Mouse (Mus musculus) embryonic facial prominence, embryonic 14.5 days (tissue): ENCODE data around the gene Tnfrsf26. TPM values are rescaled to one million over a fixed set of nuclear protein-coding genes. Genes with fewer than 3 reads are reported as not detected.
"Not testable (repeated sequence)": the region's sequence is repeated elsewhere in the genome, so short reads cannot be mapped to it uniquely, and the experiment has no call there.

Source experiments
- ATAC-seq: fragments of 200-750 bp; cut with Nextera tagmentation; 2 replicates; pipeline ENCODE4 v1.8.0; 2017; ENCODE audit warnings: low read depth, moderate number of reproducible peaks, moderate TSS enrichment
- DNase-seq: peaks from one replicate; pipeline ENCODE4 v3.0.0-alpha.2; 2015; ENCODE audit warnings: low spot score
- H3K27ac ChIP-seq: fragments of 300-500 bp; sonication (generic); replicated peaks from 2 replicates; pipeline ENCODE4 v1.5.1; 2014; ENCODE audit warnings: low read depth, mild to moderate bottlenecking, low read length, moderate library complexity
- H3K27me3 ChIP-seq: fragments of 300-500 bp; sonication (generic); replicated peaks from 2 replicates; pipeline ENCODE4 v1.6.1; 2014; ENCODE audit warnings: low read length; ENCODE audit not compliant: control insufficient read depth, insufficient read depth
- H3K36me3 ChIP-seq: fragments of 300-500 bp; sonication (generic); 2 replicates; pipeline ENCODE4 v1.6.1; 2014; ENCODE audit warnings: low read length, mixed read lengths; ENCODE audit not compliant: control insufficient read depth, insufficient read depth
- H3K4me1 ChIP-seq: fragments of 300-500 bp; sonication (generic); 2 replicates; pipeline ENCODE4 v1.6.1; 2014; ENCODE audit warnings: antibody characterized with exemption, low read length; ENCODE audit not compliant: control insufficient read depth, insufficient read depth
- H3K4me2 ChIP-seq: fragments of 300-500 bp; sonication (generic); 2 replicates; pipeline ENCODE4 v1.6.1; 2014; ENCODE audit warnings: low read depth, mild to moderate bottlenecking, low read length, moderate library complexity, mixed read lengths
- H3K4me3 ChIP-seq: fragments of 300-500 bp; sonication (generic); 2 replicates; pipeline ENCODE4 v1.5.1; 2014; ENCODE audit warnings: low read depth, mild to moderate bottlenecking, low read length
- H3K9ac ChIP-seq: fragments of 300-500 bp; sonication (generic); 2 replicates; pipeline ENCODE4 v1.6.1; 2014; ENCODE audit warnings: low read depth, mild to moderate bottlenecking, low read length, moderate library complexity, mixed read lengths
- H3K9me3 ChIP-seq: fragments of 300-500 bp; sonication (generic); 2 replicates; pipeline ENCODE4 v1.6.1; 2016; ENCODE audit warnings: low read length; ENCODE audit not compliant: control insufficient read depth
- WGBS: fragments of 180-500 bp; shearing (Covaris S2); extraction: QIAGEN DNeasy Blood & Tissue Kit; methylation state at CpG from one replicate; pipeline ENCODE4 v1.1.7; 2014; 5-methylcytosine and 5-hydroxymethylcytosine counted together
- polyA plus RNA-seq: library from polyadenylated mRNA; unstranded; fragments of >200 nt; fragmentation: Nextera tagmentation; extraction: Ambion mirVana; gene quantifications from 2 replicates; pipeline ENCODE4 v1.2.1, GENCODE M21; 2014

Tnfrsf26 gene
- polyA plus RNA-seq: 0.53 and 0.63 TPM in 2 replicates

GRCm38 (mm10) chr7:143628540-143628939, at the start of gene Tnfrsf26:
TSS of gene Tnfrsf26 (minus strand) at chr7:143628722.
- Histone ChIP-seq H3K9me3 (no peaks in the 10 kb centered on the region), H3K4me1 (no peaks in the 10 kb centered on the region), H3K4me2 (no peak within 1 kb of the TSS), H3K4me3 (no peak within 1 kb of the TSS), H3K36me3 (no peaks in the 10 kb centered on the region), H3K9ac (no peak within 1 kb of the TSS), H3K27ac (no peak within 1 kb of the TSS), H3K27me3 (no peaks in the 10 kb centered on the region)
- WGBS: 90% methylated on average over 1 of the region's 1 CpGs
- DNase-seq (no peak), ATAC-seq (no peak)

DNA sequence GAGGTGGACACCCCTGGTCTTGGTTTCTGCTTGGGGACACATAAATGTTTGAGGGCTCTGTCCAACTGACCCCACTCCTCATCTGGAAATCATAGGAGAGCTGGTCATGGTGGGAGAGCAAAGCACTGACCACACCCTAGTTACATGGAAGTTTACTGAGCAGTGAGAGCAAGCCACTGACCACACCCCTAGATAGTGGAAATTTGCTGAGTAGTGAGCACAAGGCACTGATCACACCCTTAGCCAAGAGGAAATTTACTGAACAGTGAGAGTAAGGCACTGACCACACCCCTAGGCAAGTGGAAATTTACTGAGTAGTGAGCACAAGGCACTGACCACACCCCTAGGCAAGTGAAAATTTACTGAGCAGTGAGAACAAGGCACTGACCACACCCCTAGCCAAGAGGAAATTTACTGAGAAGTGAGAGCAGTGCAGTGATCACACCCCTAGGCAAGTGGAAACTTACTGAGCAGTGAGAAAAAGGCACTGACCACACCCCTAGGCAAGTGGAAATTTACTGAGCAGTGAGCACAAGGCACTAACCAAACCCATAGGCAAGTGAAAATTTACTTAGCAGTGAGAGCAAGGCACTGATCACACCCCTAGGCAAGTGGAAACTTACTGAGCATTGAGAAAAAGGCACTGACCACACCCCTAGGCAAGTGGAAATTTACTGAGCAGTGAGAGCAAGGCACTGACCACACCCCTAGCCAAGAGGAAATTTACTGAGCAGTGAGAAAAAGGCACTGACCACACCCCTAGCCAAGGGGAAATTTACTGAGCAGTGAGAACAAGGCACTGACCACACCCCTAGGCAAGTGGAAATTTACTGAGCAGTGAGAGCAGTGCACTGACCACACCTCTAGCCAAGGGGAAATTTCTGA, 38.1 kb upstream of the Tnfrsf26 start:
- Histone ChIP-seq H3K4me1 (no peaks in the 10 kb centered on the region), H3K4me3 (no peak overlapping the region), H3K36me3 (no peaks in the 10 kb centered on the region), H3K27ac (no peak overlapping the region), H3K27me3 (no peaks in the 10 kb centered on the region), H3K9ac (no peak overlapping the region), H3K9me3 (no peaks in the 10 kb centered on the region), H3K4me2 (no peak overlapping the region)
- ATAC-seq (no peak), DNase-seq (no peak)

DNA sequence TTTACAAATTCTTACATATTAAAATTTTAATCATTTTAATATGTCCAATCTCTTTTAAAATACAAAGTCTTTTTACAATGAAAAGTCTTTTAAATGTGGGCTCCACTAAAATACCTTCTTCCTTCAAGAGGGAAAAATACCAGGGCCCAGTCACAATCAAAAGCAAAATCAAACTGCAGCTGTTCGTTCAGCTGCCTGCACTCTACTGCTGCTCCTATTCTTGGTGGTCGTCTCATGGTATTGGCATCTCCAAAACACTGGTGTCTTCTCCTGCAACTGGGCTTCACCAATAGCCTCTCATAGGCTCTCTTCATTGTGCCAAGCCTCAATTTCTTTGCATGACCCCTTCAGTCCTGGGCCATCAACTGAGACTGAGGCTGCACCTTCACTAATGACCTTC, 34.9 kb upstream of the Tnfrsf26 start:
- no peak for ATAC-seq
- DNase-seq: peak; percentile 14
- 71% methylated on average over 2 of the region's 2 CpGs for WGBS

GRCm38 (mm10) chr7:143660797-143661196, 32.3 kb upstream of the Tnfrsf26 start:
- Histone ChIP-seq H3K4me1 (no peaks in the 10 kb centered on the region), H3K36me3 (no peaks in the 10 kb centered on the region), H3K4me3 (no peak overlapping the region), H3K9ac (no peak overlapping the region), H3K9me3 (no peaks in the 10 kb centered on the region), H3K4me2 (no peak overlapping the region), H3K27ac (no peak overlapping the region), H3K27me3 (no peaks in the 10 kb centered on the region)
- no peak for ATAC-seq
- no peak for DNase-seq

More for the DNA sequence above, 34.9 kb upstream of the Tnfrsf26 start:
- Histone ChIP-seq H3K9ac (no peak overlapping the region), H3K4me3 (no peak overlapping the region), H3K9me3 (no peaks in the 10 kb centered on the region), H3K36me3 (no peaks in the 10 kb centered on the region), H3K27me3 (no peaks in the 10 kb centered on the region), H3K4me1 (no peaks in the 10 kb centered on the region), H3K27ac (no peak overlapping the region), H3K4me2 (no peak overlapping the region)

DNA sequence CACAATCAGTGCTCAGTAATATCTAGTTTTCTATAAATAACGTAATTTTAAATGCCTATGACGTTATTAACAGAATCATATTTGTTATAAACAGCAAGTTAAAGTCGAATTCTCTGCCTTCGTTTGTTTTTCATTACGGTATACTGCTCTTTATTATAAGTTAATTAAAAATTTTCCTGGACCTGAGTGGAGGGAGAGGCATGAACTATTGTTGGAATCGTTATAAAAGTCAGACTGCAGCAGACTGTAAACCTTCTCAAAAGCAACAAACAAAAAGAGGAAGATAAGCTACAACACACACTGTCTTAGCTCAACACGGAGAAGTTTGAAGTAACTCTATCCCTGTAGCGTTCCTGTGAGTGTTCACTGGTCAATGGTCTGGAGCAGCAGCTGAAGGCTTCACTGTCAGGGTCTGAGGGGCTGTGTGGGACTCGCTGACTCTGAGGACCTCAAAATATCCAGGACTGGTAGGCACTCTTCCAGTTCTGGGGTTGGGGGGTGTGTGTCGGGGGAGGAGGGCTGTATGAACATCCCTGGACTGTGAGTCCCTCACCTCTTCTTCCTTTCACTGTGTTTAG, 21.3 kb upstream of the Tnfrsf26 start:
- not testable (repeated sequence) for H3K27me3 ChIP-seq, H3K9ac ChIP-seq, H3K27ac ChIP-seq, DNase-seq, H3K4me1 ChIP-seq, ATAC-seq, H3K9me3 ChIP-seq, H3K36me3 ChIP-seq
- 56% methylated on average over 10 of the region's 10 CpGs for WGBS
- Histone ChIP-seq H3K4me2 (peak overlapping the region; percentile 84), H3K4me3 (peak overlapping the region; percentile 70)

DNA sequence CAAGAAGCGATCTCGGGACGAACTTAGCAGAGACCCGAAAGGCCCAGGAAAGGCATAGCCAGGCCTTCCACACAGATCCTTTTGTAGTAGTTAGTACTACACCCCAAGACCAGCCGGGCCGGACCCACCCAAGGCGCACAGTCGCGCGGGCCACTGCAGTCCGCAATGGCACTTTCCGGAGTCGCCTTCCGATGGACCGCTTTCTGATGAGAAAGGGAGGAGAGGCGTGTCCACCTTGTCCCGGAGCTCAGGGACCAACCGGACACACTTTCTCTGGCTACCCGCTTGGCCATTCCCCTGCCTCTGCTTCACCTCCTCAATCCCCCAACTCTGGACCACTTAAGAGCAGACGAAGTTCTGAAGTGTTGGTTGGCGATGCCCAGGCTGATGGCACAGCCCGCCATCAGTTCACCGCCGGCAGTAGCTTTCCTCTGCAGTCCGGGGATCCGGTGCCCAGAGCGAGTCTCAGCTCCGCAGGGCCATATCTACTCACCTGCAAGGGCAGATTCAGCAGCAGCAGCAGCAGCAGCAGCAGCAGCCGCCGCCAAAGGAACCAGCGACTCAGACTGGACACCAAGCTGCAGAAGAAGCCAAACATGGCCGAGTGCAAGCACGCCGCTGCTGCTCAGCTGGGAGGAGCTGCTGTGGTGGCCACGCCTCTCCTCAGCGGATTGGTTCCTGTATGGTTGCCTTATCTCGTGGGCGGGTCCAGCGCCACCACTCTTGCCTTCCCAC, 20.7 kb upstream of the Tnfrsf26 start, which contains the start of gene Tnfrsf22:
Tnfrsf22 (minus strand) TSS at position 628 of the 735 bp plus-strand sequence.
- ATAC-seq (peak; percentile 99), DNase-seq (peak; percentile 94)
- Histone ChIP-seq H3K4me2 (peak within 1 kb of the TSS; percentile 84), H3K4me1 (no peaks in the 10 kb centered on the region), H3K4me3 (peak within 1 kb of the TSS; percentile 70), H3K9me3 (peaks cover 4% of the 10 kb centered on the region; the same call in 1 of the 2 replicates), H3K27ac (no peak within 1 kb of the TSS), H3K36me3 (no peaks in the 10 kb centered on the region), H3K9ac (peak within 1 kb of the TSS; percentile 76), H3K27me3 (no peaks in the 10 kb centered on the region)
- WGBS: 4% methylated on average over 34 of the region's 39 CpGs

DNA sequence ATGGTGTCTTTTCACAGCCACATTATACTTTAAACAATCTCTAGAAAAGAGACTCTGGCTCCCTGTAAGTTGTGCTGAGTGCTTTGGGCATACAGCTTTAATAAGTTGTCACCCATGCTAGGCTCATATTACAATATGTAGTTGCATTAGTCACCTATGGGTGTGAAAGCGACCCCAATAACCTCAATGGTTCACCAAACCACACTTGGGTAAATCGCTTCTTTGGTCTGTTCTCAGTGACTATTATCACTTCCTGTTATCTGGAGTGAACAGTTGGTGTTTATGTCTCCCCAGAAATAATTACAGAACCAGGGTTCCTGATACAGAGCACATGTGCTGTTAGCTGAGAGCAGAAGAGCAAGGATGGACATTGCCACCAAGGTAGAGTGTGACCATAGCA, 15.4 kb upstream of the Tnfrsf26 start:
- not testable (repeated sequence) for H3K4me2 ChIP-seq, H3K9ac ChIP-seq, H3K36me3 ChIP-seq, ATAC-seq, H3K27ac ChIP-seq, H3K27me3 ChIP-seq, H3K4me1 ChIP-seq, H3K4me3 ChIP-seq, H3K9me3 ChIP-seq, DNase-seq
- WGBS: 80% methylated on average over 2 of the region's 2 CpGs

DNA sequence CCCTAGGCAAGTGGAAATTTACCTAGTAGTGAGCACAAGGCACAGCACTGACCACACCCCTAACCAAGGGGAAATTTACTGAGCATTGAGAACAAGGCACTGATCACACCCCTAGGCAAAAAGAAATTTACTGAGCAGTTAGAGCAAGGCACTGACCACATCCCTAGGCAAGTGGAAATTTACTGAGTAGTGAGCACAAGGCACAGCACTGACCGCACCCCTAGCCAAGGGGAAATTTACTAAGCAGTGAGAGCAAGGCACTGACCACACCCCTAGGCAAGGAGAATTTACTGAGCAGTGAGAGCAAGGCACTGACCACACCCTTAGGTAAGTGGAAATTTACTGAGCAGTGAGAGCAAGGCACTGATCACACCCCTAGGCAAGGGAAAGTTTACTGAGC, 8.2 kb upstream of the Tnfrsf26 start:
- H3K36me3 ChIP-seq: 0 out of 2 replicates have a peak, but pooled peaks cover 7% of the 10 kb centered on the region
- ATAC-seq (no peak), DNase-seq (no peak)
- H3K9ac ChIP-seq: no peak overlapping the region
- no peak overlapping the region for H3K4me3 ChIP-seq
- H3K9me3 ChIP-seq: no peaks in the 10 kb centered on the region
- H3K4me1 ChIP-seq: no peaks in the 10 kb centered on the region
- 89% methylated on average over 1 of the region's 1 CpGs for WGBS
- no peak overlapping the region for H3K4me2 ChIP-seq
- no peak overlapping the region for H3K27ac ChIP-seq
- H3K27me3 ChIP-seq: no peaks in the 10 kb centered on the region
